10 mouse cellular contexts compared by ENCODE assay signal in genomic region chr17:64873651-64874072, GRCm38 (mm10). TPM values are rescaled to one million over a fixed set of nuclear protein-coding genes. Genes with fewer than 3 reads are reported as not detected.
DNase-seq lines count a peak whose midpoint lies in the region; ATAC-seq and TF ChIP-seq lines count a peak whose summit lies in the region.
"Had no signal": no experiment of that assay in that cellular context is flagged by ENCODE, and none has a peak within 500 bp of the region (broad histone marks: within the 10 kb centered on the region; RNA-seq: fewer than 3 reads in every experiment).

No protein-coding gene starts in this region.

- H3K9ac ChIP-seq in liver, adult 2 months (ENCODE audit: low read depth, low read length): no peak overlapping the region
- no peak overlapping the region for H3K9ac ChIP-seq in liver, embryonic 11.5 days (ENCODE audit: low read depth, low read length)
- no peak overlapping the region for H3K9ac ChIP-seq in midbrain, embryonic 14.5 days (replicated peaks; ENCODE audit: low read length)
- H3K9ac ChIP-seq: neural tube, embryonic 13.5 days had no signal

- WGBS in cerebellum, adult 2 months: 62% methylated on average over 4 of the region's 4 CpGs
- 40% methylated on average over 4 of the region's 4 CpGs for WGBS in liver, adult 2 months
- 48% methylated on average over 4 of the region's 4 CpGs for WGBS in liver, embryonic 11.5 days
- WGBS in kidney, adult 2 months: 17% methylated on average over 4 of the region's 4 CpGs
- 6% methylated on average over 4 of the region's 4 CpGs for WGBS in midbrain, embryonic 14.5 days

- no peaks in the 10 kb centered on the region for H3K9me3 ChIP-seq in liver, embryonic 11.5 days (ENCODE audit: control insufficient read depth, low read length)
- no peaks in the 10 kb centered on the region for H3K9me3 ChIP-seq in midbrain, embryonic 14.5 days (ENCODE audit: control insufficient read depth, low read length)
- H3K9me3 ChIP-seq: neural tube, embryonic 13.5 days had no signal

- no peaks in the 10 kb centered on the region; the same call in none of the 2 replicates for H3K4me1 ChIP-seq in cerebellum, adult 2 months (ENCODE audit: control insufficient read depth, insufficient read depth, low read length)
- H3K4me1 ChIP-seq in liver, adult 2 months (ENCODE audit: control insufficient read depth, insufficient read depth, low read length): no peaks in the 10 kb centered on the region
- H3K4me1 ChIP-seq in liver, embryonic 11.5 days (replicated peaks; ENCODE audit: control insufficient read depth, insufficient read depth, low read length): no peaks in the 10 kb centered on the region
- H3K4me1 ChIP-seq in kidney, adult 2 months (ENCODE audit: control insufficient read depth, insufficient read depth, low read length): peaks cover 7% of the 10 kb centered on the region; the same call in 1 of the 2 replicates
- peaks cover 4% of the 10 kb centered on the region; the same call in 1 of the 2 replicates for H3K4me1 ChIP-seq in midbrain, embryonic 14.5 days (ENCODE audit: control insufficient read depth, insufficient read depth, low read length)
- H3K4me1 ChIP-seq: neural tube, embryonic 13.5 days had no signal

- H3K79me2 ChIP-seq in liver, adult 2 months (ENCODE audit: control insufficient read depth, insufficient read depth, low read length): no peaks in the 10 kb centered on the region

- no peak overlapping the region for H3K27ac ChIP-seq in cerebellum, adult 2 months (ENCODE audit: insufficient read depth, low read length)
- H3K27ac ChIP-seq in liver, adult 2 months (replicated peaks; ENCODE audit: insufficient read depth, low read depth, low read length): no peak overlapping the region
- H3K27ac ChIP-seq in liver, embryonic 11.5 days (ENCODE audit: low read depth, low read length): no peak overlapping the region
- no peak overlapping the region for H3K27ac ChIP-seq in kidney, adult 2 months (ENCODE audit: insufficient read depth, low read depth, low read length)
- H3K27ac ChIP-seq in midbrain, embryonic 14.5 days (replicated peaks; ENCODE audit: low read depth, low read length): no peak overlapping the region; the same call in 1 of the 2 replicates
- H3K27ac ChIP-seq: neural tube, embryonic 13.5 days had no signal

- TF ChIP-seq POLR2A in cerebellum, adult 2 months (IDR thresholded peaks at IDR 0.05; ENCODE audit: borderline replicate concordance, insufficient read depth, low read length): no peak
- no peak for TF ChIP-seq POLR2A in liver, adult 2 months (IDR thresholded peaks at IDR 0.05; ENCODE audit: extremely low read depth, insufficient read depth, low read length)
- TF ChIP-seq POLR2A in kidney, adult 2 months (IDR thresholded peaks at IDR 0.05; ENCODE audit: low read depth, low read length): no peak

- H3K36me3 ChIP-seq in liver, adult 2 months (ENCODE audit: control insufficient read depth, insufficient read depth, low read length): no peaks in the 10 kb centered on the region
- no peaks in the 10 kb centered on the region for H3K36me3 ChIP-seq in liver, embryonic 11.5 days (ENCODE audit: control insufficient read depth, insufficient read depth, low read length)
- H3K36me3 ChIP-seq in kidney, adult 2 months (ENCODE audit: control insufficient read depth, insufficient read depth, low read length): no peaks in the 10 kb centered on the region
- no peaks in the 10 kb centered on the region for H3K36me3 ChIP-seq in midbrain, embryonic 14.5 days (ENCODE audit: control insufficient read depth, insufficient read depth, low read length)
- H3K36me3 ChIP-seq: neural tube, embryonic 13.5 days had no signal

- DNase-seq in cerebellum, adult 2 months: no peak
- no peak for DNase-seq in cerebellum, adult 8-10 months
- DNase-seq in liver, adult 2 months (ENCODE audit: extremely low read depth, low read depth, low spot score): peak; percentile 60
- DNase-seq in liver, embryonic 11.5 days (ENCODE audit: low spot score): no peak
- peak; percentile 15 for DNase-seq in c-Kit-positive CD71-positive TER-119-positive erythroid progenitor cells, embryonic 14.5 days (ENCODE audit: low spot score)
- DNase-seq in kidney, adult 2 months: peak; percentile 55
- DNase-seq in midbrain, embryonic 14.5 days: peak; percentile 53
- no peak for DNase-seq in frontal cortex, postnatal 10 days (ENCODE audit: low spot score in 2 of 2)

- H3K4me2 ChIP-seq in liver, embryonic 11.5 days: no peak overlapping the region
- no peak overlapping the region for H3K4me2 ChIP-seq in midbrain, embryonic 14.5 days (ENCODE audit: low read length)
- H3K4me2 ChIP-seq: neural tube, embryonic 13.5 days had no signal

- no peak overlapping the region for H3K4me3 ChIP-seq in cerebellum, adult 2 months (replicated peaks; ENCODE audit: insufficient read depth, low read depth, low read length)
- H3K4me3 ChIP-seq in liver, adult 2 months (ENCODE audit: insufficient read depth, low read depth, low read length): no peak overlapping the region
- H3K4me3 ChIP-seq in liver, embryonic 11.5 days (ENCODE audit: low read depth, low read length): no peak overlapping the region
- no peak overlapping the region for H3K4me3 ChIP-seq in kidney, adult 2 months (ENCODE audit: insufficient read depth, low read depth, low read length)
- H3K4me3 ChIP-seq in midbrain, embryonic 14.5 days (replicated peaks; ENCODE audit: low read depth, low read length): no peak overlapping the region
- H3K4me3 ChIP-seq: neural tube, embryonic 13.5 days had no signal

- peak; percentile 41; the same call in 1 of the 2 replicates for TF ChIP-seq CTCF in cerebellum, adult 2 months (IDR thresholded peaks at IDR 0.05; ENCODE audit: borderline replicate concordance, insufficient read depth, low read depth, low read length)
- peak; percentile 60 for TF ChIP-seq CTCF in liver, adult 2 months (IDR thresholded peaks at IDR 0.05; ENCODE audit: low read depth, low read length)
- TF ChIP-seq CTCF in kidney, adult 2 months (conservative IDR thresholded peaks at IDR 0.05; ENCODE audit: insufficient read depth, insufficient read length, low read depth, low read length): peak; percentile 67

- no peaks in the 10 kb centered on the region for H3K27me3 ChIP-seq in cerebellum, adult 2 months (ENCODE audit: control insufficient read depth, insufficient read depth, low read length)
- H3K27me3 ChIP-seq in liver, adult 2 months (ENCODE audit: control insufficient read depth, insufficient read depth, low read length): no peaks in the 10 kb centered on the region
- H3K27me3 ChIP-seq in liver, embryonic 11.5 days (replicated peaks; ENCODE audit: control insufficient read depth, insufficient read depth, low read length): no peaks in the 10 kb centered on the region
- no peaks in the 10 kb centered on the region; the same call in 1 of the 2 replicates for H3K27me3 ChIP-seq in kidney, adult 2 months (replicated peaks; ENCODE audit: control insufficient read depth, insufficient read depth, low read length)
- no peaks in the 10 kb centered on the region for H3K27me3 ChIP-seq in midbrain, embryonic 14.5 days (ENCODE audit: control insufficient read depth, insufficient read depth, low read length)
- H3K27me3 ChIP-seq: neural tube, embryonic 13.5 days had no signal

- ATAC-seq in liver, embryonic 11.5 days (replicated peaks; ENCODE audit: low FRiP score): no peak
- ATAC-seq in midbrain, embryonic 14.5 days (ENCODE audit: low FRiP score, low TSS enrichment): no peak

RNA-seq across cellular contexts. Expression of gene 4930583I09Rik, which starts 37.8 kb away (rescaled TPM):
- not detected in 2 replicates for polyA plus RNA-seq in cerebellum, adult 2 months (2012; rRNA removed)
- not detected in 2 replicates for total RNA-seq in liver, adult 2 months (2014; rRNA removed)
- polyA plus RNA-seq in liver, adult 2 months (2012; rRNA removed): not detected in 2 replicates
- not detected in 2 replicates for polyA plus RNA-seq in liver, embryonic 11.5 days (2014; fragmentation: Nextera tagmentation; extraction: Ambion mirVana)
- polyA plus RNA-seq in kidney, adult 2 months (2012; rRNA removed): not detected in 2 replicates
- polyA plus RNA-seq in midbrain, embryonic 14.5 days (2014; fragmentation: Nextera tagmentation; extraction: Ambion mirVana): not detected in 2 replicates
- polyA plus RNA-seq: heart, embryonic 16.5 days; neural tube, embryonic 13.5 days had no signal

Comparison
In these comparisons a context has a peak if more than half of its experiments do, and no peak if none do; other contexts are left out.
1. DNase-seq: peak in liver, adult 2 months (single experiment), c-Kit-positive CD71-positive TER-119-positive erythroid progenitor cells, embryonic 14.5 days (single experiment), kidney, adult 2 months (single experiment) and midbrain, embryonic 14.5 days (single experiment); none in cerebellum, adult 2 months (0 of 2), cerebellum, adult 8-10 months (single experiment), liver, embryonic 11.5 days (single experiment) and frontal cortex, postnatal 10 days (0 of 2).
2. Peak in every context shown above with its lines, with median percentiles within 50 percentile points of each other: CTCF ChIP-seq.